Mouse (Mus musculus): ENCODE measurements around the gene Prm2. TPM values are rescaled to one million over a fixed set of nuclear protein-coding genes. Genes with fewer than 3 reads are reported as not detected.

Prm2 gene
- not detected in 2 replicates for polyA plus RNA-seq (2012; rRNA removed)

GRCm38 (mm10) chr16:10796034-10796433, at the start of gene Prm2:
Gene Prm2, minus strand, starts transcription at chr16:10796134.
- WGBS = 85% methylated on average over 6 of the region's 6 CpGs
- Histone ChIP-seq H3K4me1 (ENCODE audit: control insufficient read depth, insufficient read depth, insufficient read length, low read length) (no peaks in the 10 kb centered on the region), H3K27ac (ENCODE audit: insufficient read depth, low read depth, low read length) (no peak within 1 kb of the TSS), H3K4me3 (ENCODE audit: low read depth, low read length) (no peak within 1 kb of the TSS), H3K27me3 (ENCODE audit: control insufficient read depth, insufficient read depth, low read length) (no peaks in the 10 kb centered on the region), H3K36me3 (ENCODE audit: control insufficient read depth, insufficient read depth, low read length) (no peaks in the 10 kb centered on the region)
- TF ChIP-seq CTCF (IDR thresholded peaks at IDR 0.05; ENCODE audit: extremely low read depth, insufficient read length, insufficient replicate concordance, low read depth, low read length) (no peak), POLR2A (IDR thresholded peaks at IDR 0.05; ENCODE audit: low read depth, low read length) (no peak)

- Histone ChIP-seq H3K4me3 (ENCODE audit: low read depth, low read length) (no peak overlapping the region), H3K27me3 (ENCODE audit: control insufficient read depth, insufficient read depth, low read length) (no peaks in the 10 kb centered on the region), H3K36me3 (ENCODE audit: control insufficient read depth, insufficient read depth, low read length) (no peaks in the 10 kb centered on the region), H3K27ac (ENCODE audit: insufficient read depth, low read depth, low read length) (no peak overlapping the region), H3K4me1 (ENCODE audit: control insufficient read depth, insufficient read depth, insufficient read length, low read length) (no peaks in the 10 kb centered on the region)
- TF ChIP-seq CTCF (IDR thresholded peaks at IDR 0.05; ENCODE audit: extremely low read depth, insufficient read length, insufficient replicate concordance, low read depth, low read length) (no peak), POLR2A (IDR thresholded peaks at IDR 0.05; ENCODE audit: low read depth, low read length) (no peak)
- WGBS = 60% methylated on average over 6 of the region's 6 CpGs
These were observed 48.4 kb upstream of the Prm2 start for GRCm38 (mm10) chr16:10844319-10844670.

GRCm38 (mm10) chr16:10843486-10844318, 47.8 kb upstream of the Prm2 start:
- Histone ChIP-seq H3K27me3 (ENCODE audit: control insufficient read depth, insufficient read depth, low read length) (no peaks in the 10 kb centered on the region), H3K4me1 (ENCODE audit: control insufficient read depth, insufficient read depth, insufficient read length, low read length) (peaks cover 4% of the 10 kb centered on the region; the same call in 1 of the 2 replicates), H3K27ac (ENCODE audit: insufficient read depth, low read depth, low read length) (no peak overlapping the region), H3K36me3 (ENCODE audit: control insufficient read depth, insufficient read depth, low read length) (no peaks in the 10 kb centered on the region), H3K4me3 (ENCODE audit: low read depth, low read length) (peak overlapping the region; percentile 41)
- WGBS = 57% methylated on average over 18 of the region's 18 CpGs
- TF ChIP-seq POLR2A (IDR thresholded peaks at IDR 0.05; ENCODE audit: low read depth, low read length) = no peak
- no peak for TF ChIP-seq CTCF (IDR thresholded peaks at IDR 0.05; ENCODE audit: extremely low read depth, insufficient read length, insufficient replicate concordance, low read depth, low read length)

- H3K27ac ChIP-seq (ENCODE audit: insufficient read depth, low read depth, low read length) = no peak overlapping the region
- 90% methylated on average over 4 of the region's 4 CpGs for whole genome bisulfite sequencing
- no peak for TF ChIP-seq POLR2A (IDR thresholded peaks at IDR 0.05; ENCODE audit: low read depth, low read length)
- TF ChIP-seq CTCF (IDR thresholded peaks at IDR 0.05; ENCODE audit: extremely low read depth, insufficient read length, insufficient replicate concordance, low read depth, low read length) = no peak
These were observed 46.4 kb upstream of the Prm2 start for GRCm38 (mm10) chr16:10842282-10842855.

GRCm38 (mm10) chr16:10840018-10840417, 44.1 kb upstream of the Prm2 start:
- H3K27me3 ChIP-seq (ENCODE audit: control insufficient read depth, insufficient read depth, low read length) = no peaks in the 10 kb centered on the region
- WGBS = 89% methylated on average over 14 of the region's 14 CpGs
- H3K27ac ChIP-seq (ENCODE audit: insufficient read depth, low read depth, low read length) = no peak overlapping the region
- peaks cover 18% of the 10 kb centered on the region; the same call in 1 of the 2 replicates for H3K4me1 ChIP-seq (ENCODE audit: control insufficient read depth, insufficient read depth, insufficient read length, low read length)
- H3K4me3 ChIP-seq (ENCODE audit: low read depth, low read length) = no peak overlapping the region
- H3K36me3 ChIP-seq (ENCODE audit: control insufficient read depth, insufficient read depth, low read length) = no peaks in the 10 kb centered on the region
- TF ChIP-seq POLR2A (IDR thresholded peaks at IDR 0.05; ENCODE audit: low read depth, low read length) (no peak), CTCF (IDR thresholded peaks at IDR 0.05; ENCODE audit: extremely low read depth, insufficient read length, insufficient replicate concordance, low read depth, low read length) (no peak)

More at GRCm38 (mm10) chr16:10842282-10842855, 46.4 kb upstream of the Prm2 start:
- H3K4me3 ChIP-seq (ENCODE audit: low read depth, low read length) = no peak overlapping the region
- H3K4me1 ChIP-seq (ENCODE audit: control insufficient read depth, insufficient read depth, insufficient read length, low read length) = peaks cover 15% of the 10 kb centered on the region; the same call in 1 of the 2 replicates
- no peaks in the 10 kb centered on the region for H3K36me3 ChIP-seq (ENCODE audit: control insufficient read depth, insufficient read depth, low read length)
- no peaks in the 10 kb centered on the region for H3K27me3 ChIP-seq (ENCODE audit: control insufficient read depth, insufficient read depth, low read length)

- Histone ChIP-seq H3K27me3 (ENCODE audit: control insufficient read depth, insufficient read depth, low read length) (no peaks in the 10 kb centered on the region), H3K4me1 (ENCODE audit: control insufficient read depth, insufficient read depth, insufficient read length, low read length) (peaks cover 18% of the 10 kb centered on the region; the same call in 1 of the 2 replicates), H3K4me3 (ENCODE audit: low read depth, low read length) (no peak overlapping the region), H3K27ac (ENCODE audit: insufficient read depth, low read depth, low read length) (peak overlapping the region; percentile 54), H3K36me3 (ENCODE audit: control insufficient read depth, insufficient read depth, low read length) (no peaks in the 10 kb centered on the region)
- TF ChIP-seq CTCF (IDR thresholded peaks at IDR 0.05; ENCODE audit: extremely low read depth, insufficient read length, insufficient replicate concordance, low read depth, low read length) (no peak), POLR2A (IDR thresholded peaks at IDR 0.05; ENCODE audit: low read depth, low read length) (no peak)
- 25% methylated on average over 10 of the region's 10 CpGs for WGBS
These were observed 42.7 kb upstream of the Prm2 start for GRCm38 (mm10) chr16:10838487-10839245.
